Mouse (Mus musculus) hindbrain, embryonic 10.5 days (tissue): ENCODE data around the gene Krt80. TPM values are rescaled to one million over a fixed set of nuclear protein-coding genes. Genes with fewer than 3 reads are reported as not detected.

ENCODE experiments used
- DNase-seq: peaks from one replicate; pipeline ENCODE4 v3.0.0-alpha.2; 2017; ENCODE audit warnings: low spot score
- H3K27ac ChIP-seq: fragments of 300-500 bp; sonication (generic); 2 replicates; pipeline ENCODE4 v1.5.1; 2016; ENCODE audit warnings: mild to moderate bottlenecking, moderate library complexity
- H3K27me3 ChIP-seq: fragments of 300-500 bp; sonication (generic); 2 replicates; pipeline ENCODE4 v1.6.1; 2016; ENCODE audit warnings: mild to moderate bottlenecking; ENCODE audit not compliant: poor library complexity, insufficient read depth, severe bottlenecking
- H3K36me3 ChIP-seq: fragments of 300-500 bp; sonication (generic); 2 replicates; pipeline ENCODE4 v1.6.1; 2016; ENCODE audit warnings: mild to moderate bottlenecking, moderate library complexity
- H3K4me1 ChIP-seq: fragments of 300-500 bp; sonication (generic); replicated peaks from 2 replicates; pipeline ENCODE4 v1.6.1; 2016; ENCODE audit warnings: mild to moderate bottlenecking
- H3K4me3 ChIP-seq: fragments of 300-500 bp; sonication (generic); 2 replicates; pipeline ENCODE4 v1.5.1; 2016; ENCODE audit warnings: mild to moderate bottlenecking, moderate library complexity
- H3K9me3 ChIP-seq: fragments of 300-500 bp; sonication (generic); 2 replicates; pipeline ENCODE4 v1.6.1; 2016; ENCODE audit warnings: mild to moderate bottlenecking, moderate library complexity
- WGBS: fragments of 180-500 bp; shearing (Covaris S2); methylation state at CpG from one replicate; pipeline ENCODE4 v1.1.7; 2016; 5-methylcytosine and 5-hydroxymethylcytosine counted together
- polyA plus RNA-seq: library from polyadenylated mRNA; unstranded; fragments of >200 nt; fragmentation: Nextera tagmentation; extraction: Ambion mirVana; gene quantifications from 2 replicates; pipeline ENCODE4 v1.2.1, GENCODE M21; 2016

Gene Krt80
- polyA plus RNA-seq, 1 experiment from 2014 or later: 0.16 TPM

DNA sequence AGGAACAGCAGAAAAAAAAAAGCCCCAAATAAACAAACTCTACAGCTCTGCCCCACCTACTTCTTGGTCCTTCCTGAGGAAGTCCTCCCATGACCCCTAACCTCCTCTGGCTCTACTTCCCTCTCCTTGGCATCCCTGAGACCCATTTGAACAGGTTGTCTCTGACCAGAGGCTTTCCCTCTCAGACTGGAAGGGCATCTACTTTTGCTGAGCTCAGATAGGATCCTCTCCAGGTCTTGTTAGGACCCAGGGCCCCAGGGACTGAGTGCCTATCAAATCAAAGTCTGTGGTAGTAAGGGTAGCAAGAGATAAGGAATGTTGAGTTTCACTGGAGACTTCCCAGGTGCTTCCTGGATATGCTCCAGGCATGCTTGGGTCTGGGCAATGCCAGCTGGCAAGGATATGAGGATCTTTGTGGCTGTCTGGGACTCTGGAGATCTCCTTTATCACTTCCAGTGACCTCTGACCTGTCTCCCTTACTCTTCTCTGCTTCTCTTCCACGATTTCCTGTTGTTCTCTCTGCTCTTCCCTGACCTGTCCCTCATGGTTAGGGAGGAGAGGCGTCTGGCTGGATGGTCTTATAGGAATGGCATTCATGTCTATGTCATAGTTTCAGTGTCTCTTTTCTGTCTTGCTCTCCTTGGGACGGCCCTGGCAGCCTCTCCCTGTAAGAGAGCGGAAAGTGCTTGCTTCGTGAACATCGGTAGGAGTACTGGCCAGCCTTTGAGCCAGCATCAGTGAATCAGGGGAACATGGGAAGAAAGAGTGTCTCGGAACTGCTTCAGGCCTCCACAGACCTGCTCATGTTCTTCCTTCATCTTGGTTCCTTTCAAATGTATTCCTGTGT, 2.4 kb upstream of the Krt80 start:
- Histone ChIP-seq H3K4me3 (no peak overlapping the region), H3K27me3 (peaks cover 6% of the 10 kb centered on the region; the same call in 1 of the 2 replicates), H3K27ac (no peak overlapping the region), H3K36me3 (no peaks in the 10 kb centered on the region), H3K9me3 (no peaks in the 10 kb centered on the region), H3K4me1 (peaks cover 41% of the 10 kb centered on the region)
- no peak for DNase-seq
- 71% methylated on average over 7 of the region's 7 CpGs for WGBS

DNA sequence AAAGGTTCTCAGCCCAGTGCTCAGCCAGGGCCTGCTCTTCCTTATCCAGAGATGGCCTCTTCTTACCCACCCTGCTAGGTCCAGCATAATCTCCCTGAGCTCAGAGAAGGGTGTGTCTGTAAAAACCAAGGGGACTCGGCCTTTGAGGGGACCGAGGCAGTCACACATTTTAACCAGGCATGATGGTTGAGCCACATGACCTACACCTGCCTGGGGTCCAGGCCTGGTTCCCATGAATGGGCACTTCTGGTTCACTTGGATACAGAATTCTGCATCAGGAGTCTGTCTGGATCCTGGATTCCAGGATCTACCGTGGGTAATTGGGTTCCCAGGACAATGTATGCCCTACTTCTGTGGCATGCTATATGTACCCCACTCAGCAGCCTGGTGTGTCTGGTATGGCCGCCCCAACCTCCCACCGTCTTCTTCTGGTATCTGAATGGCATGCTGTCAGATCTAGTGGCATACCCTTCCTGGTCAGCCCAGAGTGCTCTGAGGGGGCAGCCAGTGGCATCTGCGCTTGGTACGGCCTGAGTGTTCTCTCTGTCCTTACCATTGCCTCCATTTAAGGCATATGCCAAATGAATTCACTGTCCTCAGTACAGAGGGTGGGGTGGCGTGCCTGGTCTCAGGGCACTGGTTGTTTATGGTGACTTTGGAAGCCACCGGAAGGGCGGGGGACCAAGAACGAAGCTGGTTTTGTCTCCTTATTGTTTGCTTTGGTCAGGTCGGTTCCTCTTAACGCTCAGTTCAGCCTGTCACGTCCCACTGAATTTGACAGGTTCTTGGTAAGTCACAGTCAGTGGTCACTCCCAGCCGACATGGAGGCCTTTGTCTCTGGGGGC, 1.4 kb upstream of the Krt80 start:
- H3K36me3 ChIP-seq: no peaks in the 10 kb centered on the region
- H3K27me3 ChIP-seq: peaks cover 6% of the 10 kb centered on the region
- 73% methylated on average over 15 of the region's 15 CpGs for WGBS
- H3K4me3 ChIP-seq: no peak overlapping the region
- H3K9me3 ChIP-seq: no peaks in the 10 kb centered on the region
- no peak for DNase-seq
- H3K27ac ChIP-seq: no peak overlapping the region
- H3K4me1 ChIP-seq: peaks cover 42% of the 10 kb centered on the region

DNA sequence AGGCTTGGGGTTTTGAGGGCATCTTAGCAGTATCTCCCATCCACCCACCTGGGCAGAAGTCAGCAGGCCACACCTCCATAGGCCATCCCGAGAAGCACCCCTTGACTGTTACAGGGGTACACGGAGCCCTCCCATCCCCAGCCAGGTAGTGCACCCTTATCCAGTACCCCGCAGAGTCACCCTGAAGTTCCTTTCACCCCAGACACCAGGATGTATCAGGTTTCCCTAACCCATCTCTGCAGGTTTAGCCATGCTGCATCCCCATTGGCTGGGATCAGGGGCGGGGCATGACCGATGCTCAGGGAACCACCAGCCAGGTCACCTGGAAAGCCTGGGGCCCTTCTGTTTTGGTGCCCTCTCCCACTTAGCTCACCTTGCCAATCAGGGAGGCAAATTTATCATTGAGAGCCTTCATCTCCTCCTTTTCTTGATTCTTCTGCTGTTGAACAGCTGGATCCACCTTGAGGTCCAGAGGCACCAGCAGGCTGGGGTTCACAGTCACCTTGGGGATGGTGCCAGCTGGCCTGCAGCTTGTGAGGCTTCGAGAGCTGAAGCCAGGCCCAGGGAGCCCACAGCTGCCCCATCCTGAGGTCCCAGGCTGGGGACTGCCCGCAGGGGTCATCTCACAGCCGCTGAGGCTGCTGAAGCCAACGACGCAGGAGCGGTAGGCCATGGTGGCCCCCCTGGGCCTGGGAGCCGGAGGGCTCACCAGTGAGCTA, 421 bp downstream of the Krt80 start:
- H3K4me1 ChIP-seq: peaks cover 33% of the 10 kb centered on the region
- no peaks in the 10 kb centered on the region for H3K36me3 ChIP-seq
- WGBS: 36% methylated on average over 12 of the region's 12 CpGs
- no peaks in the 10 kb centered on the region for H3K9me3 ChIP-seq
- H3K27me3 ChIP-seq: peaks cover 6% of the 10 kb centered on the region
- DNase-seq: no peak
- no peak overlapping the region for H3K27ac ChIP-seq
- H3K4me3 ChIP-seq: no peak overlapping the region

DNA sequence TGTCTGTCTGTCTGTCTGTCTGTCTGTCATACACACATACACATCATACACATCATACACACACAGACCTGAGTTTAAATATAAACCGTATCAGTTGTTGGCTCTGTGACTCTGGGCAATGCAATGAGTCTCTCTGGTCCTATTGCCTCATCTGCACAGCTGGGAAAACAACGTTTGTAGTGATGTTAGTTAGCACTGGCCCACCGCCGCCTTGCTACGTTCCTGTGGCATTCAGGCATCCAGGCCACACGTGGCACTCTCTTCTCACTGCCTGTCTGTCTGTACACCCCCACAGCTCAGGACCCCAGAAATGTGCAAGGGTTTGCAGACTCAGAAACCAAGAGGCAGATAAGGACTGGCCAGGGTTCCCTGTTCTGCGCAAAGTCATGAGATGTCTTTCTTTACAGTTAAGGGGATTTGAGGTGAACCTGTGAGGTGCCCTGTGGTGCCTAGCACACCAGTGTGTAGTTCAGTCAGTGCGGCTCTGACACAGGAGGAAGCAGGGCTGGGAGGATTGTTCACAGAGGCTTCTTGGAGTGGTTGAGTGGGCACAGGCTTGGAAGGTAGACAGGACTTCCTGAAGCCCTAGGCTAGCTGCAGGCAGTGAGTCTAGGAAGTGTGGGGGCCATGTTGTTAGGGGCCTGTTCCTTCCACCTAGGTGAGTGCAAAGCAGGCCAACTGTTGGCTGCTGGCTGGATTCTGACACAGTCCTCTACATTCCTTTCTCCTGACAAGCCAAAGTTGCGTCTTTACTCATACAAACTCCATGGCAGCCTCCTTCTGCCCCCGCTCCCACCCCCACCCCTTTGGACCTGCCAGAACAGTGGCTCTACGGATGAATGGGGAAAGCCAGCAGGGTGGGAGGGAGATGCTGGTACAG, 1.2 kb downstream of the Krt80 start:
- peaks cover 6% of the 10 kb centered on the region for H3K27me3 ChIP-seq
- peaks cover 39% of the 10 kb centered on the region for H3K4me1 ChIP-seq
- no peak overlapping the region; the same call in 1 of the 2 replicates for H3K27ac ChIP-seq
- H3K4me3 ChIP-seq: no peak overlapping the region
- no peaks in the 10 kb centered on the region for H3K36me3 ChIP-seq
- no peak for DNase-seq
- WGBS: 67% methylated on average over 11 of the region's 11 CpGs
- no peaks in the 10 kb centered on the region for H3K9me3 ChIP-seq

DNA sequence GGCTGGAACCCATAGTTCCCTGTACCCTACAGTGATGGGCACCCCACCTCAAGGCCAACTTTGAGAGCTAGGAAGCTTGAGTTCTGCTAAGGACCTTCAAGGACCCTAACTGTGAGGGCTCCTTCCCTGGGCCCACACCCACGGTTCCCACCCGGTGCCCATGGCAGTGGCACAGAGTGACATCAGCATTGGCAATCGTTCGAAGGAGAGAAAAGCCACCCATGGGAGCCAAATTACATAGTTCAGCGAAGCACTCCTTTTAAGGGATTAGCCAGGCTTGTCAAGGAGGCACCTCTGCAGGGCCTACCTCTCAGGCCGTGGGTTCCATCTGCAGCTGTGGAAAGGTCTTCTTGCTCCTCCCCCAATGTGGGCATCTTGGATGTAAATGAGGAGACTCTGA, 1.9 kb downstream of the Krt80 start:
- Histone ChIP-seq H3K27ac (no peak overlapping the region), H3K4me1 (peaks cover 38% of the 10 kb centered on the region), H3K36me3 (no peaks in the 10 kb centered on the region), H3K27me3 (peaks cover 6% of the 10 kb centered on the region), H3K4me3 (no peak overlapping the region), H3K9me3 (no peaks in the 10 kb centered on the region)
- 90% methylated on average over 6 of the region's 6 CpGs for WGBS
- DNase-seq: no peak

DNA sequence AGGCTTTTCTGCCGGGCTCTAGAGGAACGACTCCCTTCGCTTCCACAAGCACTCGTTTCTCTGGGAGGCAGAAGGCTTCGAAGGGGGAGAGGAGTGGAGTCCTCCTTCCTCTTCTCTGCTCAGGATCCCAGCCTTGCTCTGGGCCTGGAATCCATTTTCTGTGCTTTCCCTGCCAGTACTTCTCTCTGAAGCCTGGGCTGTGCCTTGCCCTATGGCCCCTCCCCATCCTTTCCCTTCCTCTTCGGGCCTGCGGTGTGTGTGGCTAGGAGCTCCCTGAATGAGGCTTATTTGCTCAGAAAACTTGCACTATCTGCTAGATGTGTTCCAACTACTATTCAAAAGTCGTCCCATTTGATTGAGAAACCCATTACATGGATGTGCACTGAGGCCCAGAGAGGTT, 2.5 kb downstream of the Krt80 start:
- H3K9me3 ChIP-seq: no peaks in the 10 kb centered on the region
- no peak for DNase-seq
- no peak overlapping the region for H3K4me3 ChIP-seq
- no peaks in the 10 kb centered on the region for H3K36me3 ChIP-seq
- H3K4me1 ChIP-seq: peaks cover 36% of the 10 kb centered on the region
- peaks cover 6% of the 10 kb centered on the region for H3K27me3 ChIP-seq
- WGBS: 73% methylated on average over 8 of the region's 8 CpGs
- H3K27ac ChIP-seq: no peak overlapping the region

DNA sequence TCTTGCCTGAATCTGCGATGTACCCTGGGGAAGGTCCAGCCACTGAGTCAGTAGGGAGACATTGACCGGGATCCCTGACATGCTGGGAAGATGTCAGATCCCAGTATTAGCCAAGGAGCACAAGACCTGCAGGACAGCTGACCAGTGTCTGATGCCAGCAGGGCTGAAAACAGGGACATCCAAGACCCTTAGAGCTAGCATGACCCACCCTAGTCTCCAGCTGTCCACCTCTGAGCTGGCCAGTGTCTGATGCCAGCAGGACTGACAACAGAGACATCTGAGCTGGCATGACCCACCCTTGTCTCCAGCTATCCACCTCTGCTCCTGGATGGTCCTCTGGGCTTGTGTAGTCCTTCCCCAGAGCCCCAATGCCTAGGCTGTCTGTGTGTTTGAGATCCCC, 3.0 kb downstream of the Krt80 start:
- Histone ChIP-seq H3K27ac (no peak overlapping the region), H3K36me3 (no peaks in the 10 kb centered on the region), H3K9me3 (no peaks in the 10 kb centered on the region), H3K27me3 (peaks cover 6% of the 10 kb centered on the region), H3K4me1 (peaks cover 33% of the 10 kb centered on the region), H3K4me3 (no peak overlapping the region)
- 42% methylated on average over 2 of the region's 2 CpGs for WGBS
- DNase-seq: no peak

DNA sequence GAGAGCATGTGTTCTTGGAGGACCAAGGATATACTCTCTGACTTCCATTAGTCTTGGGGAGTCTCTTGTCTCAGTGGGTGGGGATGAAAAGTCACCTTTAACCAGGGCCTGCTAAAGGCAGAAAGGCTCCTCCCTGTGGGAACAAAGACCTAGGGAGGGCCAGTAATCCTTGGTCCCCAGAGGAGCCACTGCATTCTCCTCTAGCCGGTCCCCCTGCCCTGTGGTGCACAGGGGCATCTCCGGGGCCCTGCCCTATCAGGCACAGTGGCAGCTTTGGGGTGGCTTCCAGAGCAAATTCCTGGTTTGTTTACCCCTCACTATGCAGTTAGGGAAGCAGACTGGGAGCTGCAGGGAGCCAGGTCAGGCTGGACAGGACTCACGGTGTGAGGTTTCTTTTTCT, 3.5 kb downstream of the Krt80 start:
- Histone ChIP-seq H3K36me3 (no peaks in the 10 kb centered on the region), H3K27ac (no peak overlapping the region), H3K27me3 (peaks cover 6% of the 10 kb centered on the region), H3K4me1 (peaks cover 33% of the 10 kb centered on the region), H3K4me3 (no peak overlapping the region), H3K9me3 (no peaks in the 10 kb centered on the region)
- WGBS: 24% methylated on average over 3 of the region's 3 CpGs
- DNase-seq: no peak

DNA sequence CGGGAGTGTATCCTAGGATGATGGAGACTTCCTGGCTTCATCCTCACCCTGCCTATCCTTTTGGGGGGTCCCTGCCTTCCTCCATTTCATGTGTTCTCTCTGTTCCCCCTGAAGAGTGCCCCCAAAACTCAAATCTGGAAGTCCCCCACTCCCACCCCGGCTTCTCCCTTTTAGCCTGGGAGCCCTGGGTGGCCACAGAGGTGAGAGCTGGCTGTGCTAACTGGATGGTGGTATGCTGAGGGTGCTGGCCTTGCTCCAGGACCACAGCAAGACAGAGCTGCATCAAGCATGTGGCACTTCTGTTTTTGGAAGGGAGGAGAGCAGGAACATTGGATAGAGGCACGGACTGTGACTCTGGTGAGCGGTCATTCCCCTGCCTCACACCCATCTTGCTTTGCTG, 4.2 kb downstream of the Krt80 start:
- Histone ChIP-seq H3K27me3 (peaks cover 6% of the 10 kb centered on the region), H3K4me3 (no peak overlapping the region), H3K27ac (no peak overlapping the region), H3K36me3 (no peaks in the 10 kb centered on the region), H3K4me1 (peaks cover 33% of the 10 kb centered on the region), H3K9me3 (no peaks in the 10 kb centered on the region)
- 76% methylated on average over 4 of the region's 4 CpGs for WGBS
- no peak for DNase-seq

DNA sequence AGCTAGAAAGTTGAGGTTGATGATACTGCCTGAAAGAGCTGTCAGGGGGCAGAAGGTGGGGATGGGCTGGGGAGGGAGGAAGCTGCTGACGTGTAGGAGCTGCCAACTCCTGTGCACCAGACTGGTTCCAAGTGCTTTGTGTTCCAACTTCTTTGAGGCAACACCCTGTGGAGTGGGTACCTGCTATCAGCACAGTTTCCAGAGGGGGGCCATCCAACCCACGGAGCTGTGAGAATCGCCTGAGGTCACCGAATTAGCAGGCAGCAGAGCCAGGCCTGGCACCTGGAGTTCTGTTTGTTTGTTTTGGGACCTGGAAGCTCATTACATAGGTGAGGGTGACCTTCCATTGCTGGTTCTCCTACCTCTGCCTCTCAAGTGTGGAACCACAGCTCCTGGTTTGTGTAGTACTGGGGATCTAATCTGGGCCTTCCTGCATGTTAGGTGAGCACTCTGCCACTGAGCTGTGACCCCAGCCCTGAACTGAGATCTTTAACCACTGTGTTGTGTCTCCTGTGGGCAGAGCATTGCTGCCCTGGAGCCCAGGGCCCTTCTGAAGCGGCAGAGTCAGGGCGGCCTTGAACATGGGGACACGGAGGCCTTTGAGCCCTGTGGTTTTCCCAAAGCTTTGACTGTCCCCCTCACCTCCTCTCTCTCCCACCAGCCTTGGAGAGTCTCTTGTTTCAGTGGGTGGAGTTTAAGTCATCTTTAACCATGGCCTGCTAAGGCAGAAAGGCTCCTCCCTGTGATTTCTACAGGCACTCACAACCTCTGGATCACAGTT, 4.9 kb downstream of the Krt80 start:
- WGBS: 59% methylated on average over 7 of the region's 7 CpGs
- Histone ChIP-seq H3K9me3 (no peaks in the 10 kb centered on the region), H3K27me3 (no peaks in the 10 kb centered on the region; the same call in 1 of the 2 replicates), H3K4me3 (no peak overlapping the region), H3K4me1 (peaks cover 29% of the 10 kb centered on the region), H3K27ac (no peak overlapping the region), H3K36me3 (no peaks in the 10 kb centered on the region)
- DNase-seq: no peak

DNA sequence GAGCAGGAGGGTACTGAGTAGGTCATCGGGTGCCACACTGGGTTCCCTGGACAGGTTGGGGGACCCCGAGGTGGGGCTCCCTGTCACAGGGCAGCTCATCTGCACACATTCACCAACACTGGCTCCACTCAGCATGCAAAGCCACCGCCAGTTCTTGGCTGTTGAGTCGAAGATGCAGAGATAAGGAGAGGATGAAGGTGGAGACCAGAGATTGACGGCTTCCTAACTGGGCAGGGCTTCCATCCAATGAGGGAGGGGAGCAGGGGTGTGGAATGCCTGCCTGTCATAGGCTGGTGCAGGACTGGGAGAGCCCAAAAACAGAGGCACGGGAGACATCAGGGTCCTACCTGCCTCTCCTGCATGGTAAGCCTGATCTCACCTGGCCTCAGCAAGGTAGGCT, 5.5 kb downstream of the Krt80 start:
- H3K36me3 ChIP-seq: no peaks in the 10 kb centered on the region
- H3K4me1 ChIP-seq: peaks cover 23% of the 10 kb centered on the region
- no peak overlapping the region for H3K27ac ChIP-seq
- DNase-seq: no peak
- H3K9me3 ChIP-seq: no peaks in the 10 kb centered on the region
- H3K27me3 ChIP-seq: no peaks in the 10 kb centered on the region; the same call in 1 of the 2 replicates
- H3K4me3 ChIP-seq: no peak overlapping the region
- WGBS: 70% methylated on average over 6 of the region's 6 CpGs
